Comparison of ENCODE assay signal across 8 mouse cellular contexts in genomic region chr19:61199316-61199715, GRCm38 (mm10). TPM values are rescaled to one million over a fixed set of nuclear protein-coding genes. Genes with fewer than 3 reads are reported as not detected.
DNase-seq lines count a peak whose midpoint lies in the region; ATAC-seq and TF ChIP-seq lines count a peak whose summit lies in the region.

No protein-coding gene starts in this region.

- no peaks in the 10 kb centered on the region for H3K79me3 ChIP-seq in C2C12 (ENCODE audit: low read depth)

- no peaks in the 10 kb centered on the region for H3K4me1 ChIP-seq in ES-E14 (ENCODE audit: control insufficient read depth in 2 of 2, insufficient read depth in 2 of 2, low read length in 2 of 2, poor library complexity in 1 of 2)
- no peaks in the 10 kb centered on the region for H3K4me1 ChIP-seq in intestine, postnatal 0 days (replicated peaks; ENCODE audit: control insufficient read depth, insufficient read depth, low read length)

- H3K36me3 ChIP-seq in C2C12 (ENCODE audit: control insufficient read depth, insufficient read depth) (no peaks in the 10 kb centered on the region), ES-E14 (ENCODE audit: control insufficient read depth, insufficient read depth, low read length, poor library complexity, severe bottlenecking) (no peaks in the 10 kb centered on the region)
- H3K36me3 ChIP-seq in intestine, postnatal 0 days (ENCODE audit: control insufficient read depth, insufficient read depth), result no peaks in the 10 kb centered on the region

- in situ Hi-C loops in ES-E14 (cut with MboI; ENCODE audit: low sequenced_read_pairs in 2 of 2, unreplicated experiment in 2 of 2), result no loop called here

- no peaks in the 10 kb centered on the region for H3K27me3 ChIP-seq in C2C12 (ENCODE audit: control insufficient read depth, insufficient read depth, insufficient read length)
- H3K27me3 ChIP-seq in intestine, postnatal 0 days (replicated peaks; ENCODE audit: control insufficient read depth, insufficient read depth, low read length), result no peaks in the 10 kb centered on the region

- no peak for TF ChIP-seq CTCF in C2C12 (IDR thresholded peaks at IDR 0.05; ENCODE audit: control insufficient read depth, insufficient read depth, insufficient read length)
- no peak for TF ChIP-seq CTCF in intestine, postnatal 0 days (IDR thresholded peaks at IDR 0.05; ENCODE audit: low read depth)

- no peak for ATAC-seq in intestine, postnatal 0 days

- H3ac ChIP-seq in C2C12 (ENCODE audit: control insufficient read depth, insufficient read length, low read depth), result peak overlapping the region; percentile 0

- no peak overlapping the region for H3K4me2 ChIP-seq in intestine, postnatal 0 days (replicated peaks; ENCODE audit: low read depth)

- WGBS in intestine, postnatal 0 days, result 14% methylated on average over 13 of the region's 13 CpGs

- intact Hi-C loops in gastrocnemius, postnatal 14 days (cut with DNase I; ENCODE audit: low total_unique reads), result no loop called here

- H3K79me2 ChIP-seq in C2C12 (ENCODE audit: control insufficient read depth, insufficient read depth), result no peaks in the 10 kb centered on the region

- no peak overlapping the region for H3K4me3 ChIP-seq in C2C12 (ENCODE audit: insufficient read depth, poor library complexity, severe bottlenecking)
- no peak overlapping the region for H3K4me3 ChIP-seq in ES-E14 (ENCODE audit: insufficient read depth in 1 of 2, low read depth in 1 of 2, low read length in 2 of 2, poor library complexity in 1 of 2, severe bottlenecking in 1 of 2)
- no peak overlapping the region for H3K4me3 ChIP-seq in intestine, postnatal 0 days (ENCODE audit: low read depth, low read length)

- H3K9me3 ChIP-seq in ES-E14 (ENCODE audit: control insufficient read depth, insufficient read depth, low read depth, low read length), result no peaks in the 10 kb centered on the region
- no peaks in the 10 kb centered on the region for H3K9me3 ChIP-seq in intestine, postnatal 0 days (ENCODE audit: control insufficient read depth)

- no peak overlapping the region for H3K9ac ChIP-seq in ES-E14 (ENCODE audit: insufficient read depth, low read depth, low read length, poor library complexity, severe bottlenecking)
- H3K9ac ChIP-seq in intestine, postnatal 0 days (ENCODE audit: low read depth, low read length), result no peak overlapping the region

- DNase-seq in ES-E14 (ENCODE audit: low read depth, low spot score), result peak; percentile 80
- peak; percentile 82 to 85 for DNase-seq in cerebellum, adult 18-20 months
- DNase-seq in gastrocnemius, postnatal 14 days, result peak; percentile 79
- DNase-seq in layer of hippocampus, adult 8-10 months (ENCODE audit: low spot score in 2 of 2), result peak; percentile 72 to 88
- peak; percentile 93 for DNase-seq in lung, postnatal 14 days
- peak; percentile 84 to 87 for DNase-seq in spleen, postnatal 36 days (ENCODE audit: low spot score in 2 of 2)

- H3K27ac ChIP-seq in ES-E14 (ENCODE audit: insufficient read depth, low read depth, low read length, poor library complexity, severe bottlenecking), result no peak overlapping the region
- no peak overlapping the region for H3K27ac ChIP-seq in intestine, postnatal 0 days (ENCODE audit: low read depth, low read length)

TF ChIP-seq in C2C12, 6 proteins besides CTCF, POLR2A, EP300 and RAD21:
- TF ChIP-seq USF1 (IDR thresholded peaks at IDR 0.05; ENCODE audit: low read depth), result peak; percentile 14
- no peak for TF ChIP-seq FOSL1 (IDR thresholded peaks at IDR 0.05; ENCODE audit: insufficient read depth, low read length, poor library complexity, severe bottlenecking)
- TF ChIP-seq MYOD1 (IDR thresholded peaks at IDR 0.05; ENCODE audit: control insufficient read depth, insufficient read length, low read depth), result no peak
- no peak for TF ChIP-seq CEBPB (IDR thresholded peaks at IDR 0.05; ENCODE audit: low read depth)

TF ChIP-seq in ES-E14, 5 proteins besides CTCF, POLR2A, EP300 and RAD21:
- no peak for TF ChIP-seq ZNF384 (IDR thresholded peaks at IDR 0.05; ENCODE audit: low read depth, low read length)
- no peak for TF ChIP-seq MAFK (IDR thresholded peaks at IDR 0.05; ENCODE audit: insufficient read depth, low read depth, low read length)
- no peak for TF ChIP-seq CHD2 (IDR thresholded peaks at IDR 0.05; ENCODE audit: low read depth, low read length)
- no peak for TF ChIP-seq HCFC1 (IDR thresholded peaks at IDR 0.05; ENCODE audit: borderline replicate concordance, insufficient read depth, low read length)
- no peak for TF ChIP-seq ZC3H11A (IDR thresholded peaks at IDR 0.05; ENCODE audit: borderline replicate concordance, low read depth, low read length)

RNA-seq across cellular contexts. Expression of gene Gm6020, which starts 15.6 kb away (rescaled TPM):
- not detected for polyA plus RNA-seq in C2C12 (2012; fragmentation: generic; extraction: Trizol)
- not detected in 2 replicates for total RNA-seq in ES-E14 (2012; rRNA removed)
- total RNA-seq in gastrocnemius, postnatal 14 days (2021), result not detected
- not detected for total RNA-seq in layer of hippocampus, adult 8-10 months (2022)
- polyA plus RNA-seq in intestine, postnatal 0 days (2015; fragmentation: Nextera tagmentation; extraction: Ambion mirVana), result not detected in 2 replicates

RNA-seq across cellular contexts. Expression of gene Gm7102, which starts 23.2 kb away (rescaled TPM):
- not detected for polyA plus RNA-seq in C2C12 (2012; fragmentation: generic; extraction: Trizol)
- total RNA-seq in ES-E14 (2012; rRNA removed), result 0.58 and 0.71 TPM in 2 replicates
- not detected for total RNA-seq in gastrocnemius, postnatal 14 days (2021)
- not detected for total RNA-seq in layer of hippocampus, adult 8-10 months (2022)
- 0.09 TPM in 1 of 2 replicates, not detected in the other for polyA plus RNA-seq in intestine, postnatal 0 days (2015; fragmentation: Nextera tagmentation; extraction: Ambion mirVana)

RNA-seq across cellular contexts. Expression of gene Csf2ra, which starts 28.9 kb away (rescaled TPM):
- polyA plus RNA-seq in C2C12 (2012; fragmentation: generic; extraction: Trizol), result 0.13 TPM
- total RNA-seq in ES-E14 (2012; rRNA removed), result 17.3 and 32.8 TPM in 2 replicates
- 1 to 10 TPM; 2.0 to 2.6 TPM for total RNA-seq in gastrocnemius, postnatal 14 days (2021)
- 10 to 100 TPM; 38.8 to 50.3 (median 43.9) TPM for total RNA-seq in layer of hippocampus, adult 8-10 months (2022)
- 13.2 and 21.9 TPM in 2 replicates for polyA plus RNA-seq in intestine, postnatal 0 days (2015; fragmentation: Nextera tagmentation; extraction: Ambion mirVana)

RNA-seq across cellular contexts. Expression of gene Zfp950, which starts 58.7 kb away (rescaled TPM):
- polyA plus RNA-seq in C2C12 (2012; fragmentation: generic; extraction: Trizol), result 2.6 TPM
- total RNA-seq in ES-E14 (2012; rRNA removed), result 11.1 and 16.9 TPM in 2 replicates
- 1 to 10 TPM; 6.8 to 9.6 TPM for total RNA-seq in gastrocnemius, postnatal 14 days (2021)
- total RNA-seq in layer of hippocampus, adult 8-10 months (2022), result 10 to 100 TPM; 40.1 to 64.3 (median 47.5) TPM
- polyA plus RNA-seq in intestine, postnatal 0 days (2015; fragmentation: Nextera tagmentation; extraction: Ambion mirVana), result 25.8 and 28.3 TPM in 2 replicates
